Mouse (Mus musculus) right cerebral cortex, postnatal 4 days (tissue): ENCODE data around the gene Tbc1d7.

Source experiments
- DNase-seq: peaks from one replicate; pipeline ENCODE4 v3.0.0-alpha.2; 2022

Tbc1d7 gene

DNA sequence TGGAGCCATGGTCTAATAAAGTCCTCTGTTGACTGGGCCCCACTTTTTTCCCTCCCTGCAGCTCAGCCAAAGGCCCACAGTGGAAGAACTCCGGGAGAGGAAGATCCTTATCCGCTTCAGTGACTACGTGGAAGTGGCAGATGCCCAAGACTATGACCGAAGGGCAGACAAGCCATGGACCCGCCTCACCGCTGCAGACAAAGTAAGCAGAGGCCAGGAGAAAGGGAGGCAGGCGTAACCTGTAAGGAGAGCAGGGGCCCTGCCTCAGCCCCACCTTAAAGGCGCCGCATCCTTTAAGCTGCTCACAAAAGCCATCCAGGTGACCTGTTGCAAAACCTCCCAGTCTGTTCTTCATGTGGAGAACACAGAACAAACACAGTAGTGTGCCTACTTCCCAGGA, 38.4 kb downstream of the Tbc1d7 start:
- no peak for DNase-seq

- DNase-seq = no peak
Measured at GRCm38 (mm10) chr13:43131741-43132191, 39.5 kb downstream of the Tbc1d7 start.

DNA sequence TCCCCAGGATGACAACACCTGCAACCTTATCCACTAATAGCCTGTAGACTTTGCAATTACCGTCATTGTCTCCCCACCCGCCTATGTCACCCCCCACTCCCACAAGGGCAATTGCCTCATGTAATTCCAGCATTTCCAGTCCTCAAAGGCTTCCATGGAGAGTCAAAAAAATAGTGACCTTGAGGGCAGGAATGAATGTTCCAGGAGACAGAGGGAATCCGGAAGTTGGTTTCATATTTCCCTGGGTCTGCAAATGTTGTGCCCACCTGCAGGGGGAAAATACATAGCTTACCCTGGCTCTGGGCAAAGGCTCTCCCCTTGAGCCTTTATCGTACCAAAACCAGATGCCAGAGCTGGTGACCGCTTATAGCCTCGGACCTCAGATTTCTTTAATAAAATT, 41.1 kb downstream of the Tbc1d7 start:
- DNase-seq = no peak

- DNase-seq = no peak
Measured at GRCm38 (mm10) chr13:43124683-43125074, 46.6 kb downstream of the Tbc1d7 start.

- no peak for DNase-seq
Measured at GRCm38 (mm10) chr13:43123895-43124682, 47.2 kb downstream of the Tbc1d7 start.

- no peak for DNase-seq
Measured at GRCm38 (mm10) chr13:43122306-43123070, 48.8 kb downstream of the Tbc1d7 start.

DNA sequence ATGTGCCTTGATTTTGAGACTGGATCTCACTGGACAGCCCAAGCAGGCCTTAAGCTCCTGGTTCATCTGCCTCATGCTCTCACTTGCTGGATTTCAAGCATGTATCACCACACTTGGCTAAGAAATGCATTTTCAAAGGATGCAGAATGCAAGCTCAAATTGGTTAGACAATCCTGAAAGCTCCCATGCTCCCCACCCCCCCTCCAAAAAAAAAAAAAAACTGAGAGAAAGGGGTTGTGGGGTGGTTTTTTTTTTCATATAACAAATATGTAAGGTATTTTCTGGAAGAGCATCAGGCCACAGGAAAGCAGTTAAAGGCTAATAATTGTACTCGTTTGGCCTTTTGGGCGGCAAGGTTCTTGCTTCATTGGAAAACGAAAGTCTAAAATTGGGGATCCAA, 58.2 kb downstream of the Tbc1d7 start:
- DNase-seq = no peak

GRCm38 (mm10) chr13:43112707-43113106, 58.6 kb downstream of the Tbc1d7 start:
- DNase-seq = no peak

- DNase-seq = peak; percentile 23
Measured at GRCm38 (mm10) chr13:43112280-43112679, 59.0 kb downstream of the Tbc1d7 start.

DNA sequence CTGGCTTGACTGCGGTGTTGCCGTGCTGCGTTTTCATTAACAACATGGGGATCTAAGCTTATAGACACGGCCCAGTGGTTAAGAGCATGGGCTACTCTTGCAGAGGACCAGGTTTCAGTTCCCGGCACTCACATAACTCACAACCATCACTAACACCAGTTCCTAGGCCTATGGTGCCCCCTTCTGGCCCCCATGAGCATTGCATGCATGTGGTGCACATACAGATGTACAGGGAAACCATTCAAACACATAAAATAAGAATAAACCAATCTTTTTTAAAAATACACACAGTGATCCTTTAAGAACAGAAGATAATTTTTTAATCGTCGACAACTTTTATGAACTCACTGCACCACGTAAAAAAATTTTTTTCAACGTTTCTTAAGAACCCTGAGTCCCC, 66.8 kb downstream of the Tbc1d7 start:
- DNase-seq = no peak

DNA sequence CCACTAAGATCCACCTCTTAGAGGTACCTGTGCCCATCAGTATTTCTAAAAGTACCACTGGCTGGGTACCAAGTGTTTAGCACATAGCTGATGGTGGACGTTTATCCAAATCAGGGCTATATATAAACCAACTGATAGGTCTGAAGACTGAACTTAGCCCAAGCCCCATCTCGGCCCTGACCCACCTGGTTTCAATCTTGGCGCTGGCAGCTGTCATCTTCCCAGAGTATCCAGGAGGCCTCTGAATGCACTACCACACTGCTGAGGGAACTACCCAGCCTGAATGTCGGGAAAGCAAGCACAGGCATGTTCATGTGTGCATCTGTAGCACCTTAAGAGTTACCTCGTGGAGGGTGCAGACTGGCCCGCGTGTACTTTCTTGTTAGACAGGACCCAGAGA, 68.4 kb downstream of the Tbc1d7 start:
- DNase-seq = no peak
